Mouse (Mus musculus) limb, embryonic 14.5 days (tissue): ENCODE data around the gene Gm525. TPM values are rescaled to one million over a fixed set of nuclear protein-coding genes. Genes with fewer than 3 reads are reported as not detected.
"Not testable (repeated sequence)": the region's sequence is repeated elsewhere in the genome, so short reads cannot be mapped to it uniquely, and the experiment has no call there.

Experiments
- ATAC-seq: fragments of 200-750 bp; cut with Nextera tagmentation; 2 replicates; pipeline ENCODE4 v1.8.0; 2017; ENCODE audit warnings: low read depth, moderate number of reproducible peaks, moderate TSS enrichment; ENCODE audit not compliant: low FRiP score
- DNase-seq: peaks from one replicate; pipeline ENCODE4 v3.0.0-alpha.2; 2015; ENCODE audit warnings: low spot score
- H3K27ac ChIP-seq: fragments of 300-500 bp; sonication (generic); replicated peaks from 2 replicates; pipeline ENCODE4 v1.5.1; 2014; ENCODE audit warnings: low read depth, mild to moderate bottlenecking, low read length, moderate library complexity, mixed read lengths
- H3K27me3 ChIP-seq: fragments of 300-500 bp; sonication (generic); 2 replicates; pipeline ENCODE4 v1.6.1; 2014; ENCODE audit warnings: low read length, mixed read lengths; ENCODE audit not compliant: control insufficient read depth, insufficient read depth
- H3K36me3 ChIP-seq: fragments of 300-500 bp; sonication (generic); 2 replicates; pipeline ENCODE4 v1.6.1; 2014; ENCODE audit warnings: mild to moderate bottlenecking, low read length, moderate library complexity, mixed read lengths; ENCODE audit not compliant: control insufficient read depth, insufficient read depth
- H3K4me1 ChIP-seq: fragments of 300-500 bp; sonication (generic); 2 replicates; pipeline ENCODE4 v1.6.1; 2014; ENCODE audit warnings: antibody characterized with exemption, low read length, mixed read lengths; ENCODE audit not compliant: control insufficient read depth, insufficient read depth
- H3K4me2 ChIP-seq: fragments of 300-500 bp; sonication (generic); replicated peaks from 2 replicates; pipeline ENCODE4 v1.6.1; 2014; ENCODE audit warnings: low read depth, mild to moderate bottlenecking, low read length, moderate library complexity; ENCODE audit not compliant: severe bottlenecking
- H3K4me3 ChIP-seq: fragments of 300-500 bp; sonication (generic); replicated peaks from 2 replicates; pipeline ENCODE4 v1.5.1; 2014; ENCODE audit warnings: low read length
- H3K9ac ChIP-seq: fragments of 300-500 bp; sonication (generic); 2 replicates; pipeline ENCODE4 v1.6.1; 2014; ENCODE audit warnings: mild to moderate bottlenecking, low read depth, low read length, moderate library complexity; ENCODE audit not compliant: severe bottlenecking
- H3K9me3 ChIP-seq: fragments of 300-500 bp; sonication (generic); 2 replicates; pipeline ENCODE4 v1.6.1; 2016; ENCODE audit warnings: low read length; ENCODE audit not compliant: control insufficient read depth
- POLR2A ChIP-seq: fragments of 200-500 bp; IDR thresholded peaks from 2 replicates; pipeline ENCODE4 v1.8.0; 2012; ENCODE audit warnings: inconsistent platforms, mild to moderate bottlenecking, moderate library complexity, borderline replicate concordance; ENCODE audit not compliant: insufficient read depth, insufficient read length; ENCODE audit errors: extremely low read depth
- WGBS: fragments of 180-500 bp; shearing (Covaris S2); extraction: QIAGEN DNeasy Blood & Tissue Kit; methylation state at CpG from one replicate; pipeline ENCODE4 v1.1.7; 2014; 5-methylcytosine and 5-hydroxymethylcytosine counted together
- polyA plus RNA-seq, 2 experiments: library from polyadenylated mRNA; depleted of rRNA in 1 of 2; stranded (reverse) in 1 of 2; unstranded in 1 of 2; fragments of >200 nt; fragmentation: Nextera tagmentation in 1 of 2; extraction: Ambion mirVana in 1 of 2; gene quantifications; 2 replicates each; pipeline versions ENCODE4 v1.2.1 to v1.2.3; 2012 to 2014

Gene Gm525
- polyA plus RNA-seq, 2 experiments = 1.8 to 2.3 TPM

- Histone ChIP-seq H3K9ac (no peak overlapping the region), H3K4me3 (no peak overlapping the region), H3K4me1 (no peaks in the 10 kb centered on the region), H3K36me3 (no peaks in the 10 kb centered on the region), H3K9me3 (no peaks in the 10 kb centered on the region), H3K27me3 (no peaks in the 10 kb centered on the region), H3K27ac (no peak overlapping the region), H3K4me2 (no peak overlapping the region)
- no peak for TF ChIP-seq POLR2A
- ATAC-seq (no peak), DNase-seq (no peak)
- WGBS = 70% methylated on average over 4 of the region's 4 CpGs
Measured at GRCm38 (mm10) chr11:89076370-89076821, 2.8 kb downstream of the Gm525 start.

- Histone ChIP-seq H3K27ac (no peak overlapping the region), H3K27me3 (no peaks in the 10 kb centered on the region), H3K9me3 (no peaks in the 10 kb centered on the region), H3K4me1 (no peaks in the 10 kb centered on the region), H3K4me3 (no peak overlapping the region), H3K4me2 (no peak overlapping the region), H3K9ac (no peak overlapping the region), H3K36me3 (no peaks in the 10 kb centered on the region)
- ATAC-seq = no peak
- WGBS = 84% methylated on average over 8 of the region's 8 CpGs
- no peak for TF ChIP-seq POLR2A
- no peak for DNase-seq
Measured at GRCm38 (mm10) chr11:89077601-89078000, 4.0 kb downstream of the Gm525 start.

- H3K4me1 ChIP-seq = no peaks in the 10 kb centered on the region
- H3K9ac ChIP-seq = no peak overlapping the region
- WGBS = 89% methylated on average over 3 of the region's 3 CpGs
- H3K27me3 ChIP-seq = no peaks in the 10 kb centered on the region
- H3K9me3 ChIP-seq = no peaks in the 10 kb centered on the region
- no peak overlapping the region for H3K27ac ChIP-seq
- ATAC-seq (no peak), DNase-seq (no peak)
- no peak overlapping the region for H3K4me2 ChIP-seq
- TF ChIP-seq POLR2A = no peak
- no peaks in the 10 kb centered on the region for H3K36me3 ChIP-seq
- no peak overlapping the region for H3K4me3 ChIP-seq
Measured at GRCm38 (mm10) chr11:89078305-89078704, 4.7 kb downstream of the Gm525 start.

GRCm38 (mm10) chr11:89078996-89079680 is 5.5 kb downstream of the Gm525 start:
- ATAC-seq (no peak), DNase-seq (no peak)
- Histone ChIP-seq H3K4me1 (no peaks in the 10 kb centered on the region), H3K9ac (no peak overlapping the region), H3K36me3 (no peaks in the 10 kb centered on the region), H3K9me3 (no peaks in the 10 kb centered on the region), H3K27ac (no peak overlapping the region), H3K4me2 (no peak overlapping the region), H3K4me3 (no peak overlapping the region), H3K27me3 (no peaks in the 10 kb centered on the region)
- WGBS = 83% methylated on average over 16 of the region's 16 CpGs
- TF ChIP-seq POLR2A = no peak

GRCm38 (mm10) chr11:89081906-89082305 is 8.3 kb downstream of the Gm525 start:
- not testable (repeated sequence) for H3K36me3 ChIP-seq, H3K4me2 ChIP-seq, H3K4me1 ChIP-seq, ATAC-seq, H3K27me3 ChIP-seq, H3K4me3 ChIP-seq, H3K27ac ChIP-seq, H3K9ac ChIP-seq, H3K9me3 ChIP-seq, DNase-seq
- WGBS = 53% methylated on average over 5 of the region's 5 CpGs

GRCm38 (mm10) chr11:89082691-89083090 is 9.1 kb downstream of the Gm525 start:
- not testable (repeated sequence) for DNase-seq, H3K27me3 ChIP-seq, ATAC-seq, H3K4me3 ChIP-seq, H3K9ac ChIP-seq, H3K36me3 ChIP-seq, H3K27ac ChIP-seq, H3K9me3 ChIP-seq, H3K4me2 ChIP-seq, H3K4me1 ChIP-seq
- 77% methylated on average over 3 of the region's 3 CpGs for WGBS
